Comparison of ENCODE assay signal across 19 mouse cellular contexts in genomic region chr16:16676305-16676704, GRCm38 (mm10). TPM values are rescaled to one million over a fixed set of nuclear protein-coding genes. Genes with fewer than 3 reads are reported as not detected.
DNase-seq lines count a peak whose midpoint lies in the region.
"Had no signal": no experiment of that assay in that cellular context is flagged by ENCODE, and none has a peak within 500 bp of the region (broad histone marks: within the 10 kb centered on the region; RNA-seq: fewer than 3 reads in every experiment).

Gene Olfr19, minus strand, starts transcription at chr16:16676405.

- DNase-seq in 416B (ENCODE audit: low read depth), result peak; percentile 12
- DNase-seq in heart, postnatal 4 days, result no peak
- DNase-seq: adrenal gland, adult 2 months; adrenal gland, adult 8-10 months; adrenal gland, postnatal 10 days; adrenal gland, postnatal 14 days; adrenal gland, postnatal 25 days; adrenal gland, postnatal 36 days; B cell, adult 2 months; cerebellum, adult 11 months; cerebellum, adult 11-12 months; cerebellum, adult 18-20 months; cerebellum, adult 2 months; cerebellum, adult 8-10 months had no signal

RNA-seq across cellular contexts. Expression of gene Olfr19, which starts in this region (rescaled TPM):
- total RNA-seq in heart, postnatal 4 days (2021), result not detected
- total RNA-seq: adrenal gland, adult 18-20 months; adrenal gland, adult 2 months; adrenal gland, adult 8-10 months; adrenal gland, postnatal 10 days; adrenal gland, postnatal 14 days; adrenal gland, postnatal 25 days; adrenal gland, postnatal 4 days; CH12.LX; G1E; MEL had no signal
